Mouse (Mus musculus) MEL (cell line): ENCODE measurements around the gene Mef2d. TPM values are rescaled to one million over a fixed set of nuclear protein-coding genes. Genes with fewer than 3 reads are reported as not detected.

Experiments used
- DNase-seq: peaks from one replicate; pipeline ENCODE4 v3.0.0; 2011; ENCODE audit warnings: low read depth, low spot score
- H3K27ac ChIP-seq: 2 replicates; pipeline ENCODE4 v1.5.1; 2012; ENCODE audit warnings: low read depth, mild to moderate bottlenecking, control low read depth, low read length, moderate library complexity; ENCODE audit not compliant: control insufficient read depth
- H3K27me3 ChIP-seq, 2 experiments: fragments of 150-350 bp in 1 of 2; sonication (generic) in 1 of 2; 2 replicates each; pipeline ENCODE4 v1.6.1; 2012; ENCODE audit warnings: low read length in 2 of 2, mild to moderate bottlenecking in 2 of 2, improper control_type of control experiment in 1 of 2, moderate library complexity in 1 of 2; ENCODE audit not compliant: insufficient read depth in 2 of 2, control insufficient read depth in 1 of 2
- H3K36me3 ChIP-seq, 2 experiments: 2 replicates each; pipeline ENCODE4 v1.6.1; 2012 to 2014; ENCODE audit warnings: low read length in 2 of 2, improper control_type of control experiment in 1 of 2, inconsistent platforms in 1 of 2, mild to moderate bottlenecking in 1 of 2; ENCODE audit not compliant: insufficient read depth in 2 of 2, control insufficient read depth in 1 of 2
- H3K4me1 ChIP-seq, 2 experiments: fragments of 150-350 bp in 1 of 2; sonication (generic) in 1 of 2; 2 replicates each; pipeline ENCODE4 v1.6.1; 2012; ENCODE audit warnings: low read length in 2 of 2, improper control_type of control experiment in 1 of 2, mild to moderate bottlenecking in 1 of 2; ENCODE audit not compliant: insufficient read depth in 2 of 2, control insufficient read depth in 1 of 2
- H3K4me3 ChIP-seq, 2 experiments: fragments of 150-350 bp in 1 of 2; sonication (generic) in 1 of 2; 2 replicates each; pipeline ENCODE4 v1.5.1; 2012; ENCODE audit warnings: low read depth in 2 of 2, low read length in 2 of 2, mild to moderate bottlenecking in 2 of 2, moderate library complexity in 2 of 2, control low read depth in 1 of 2, improper control_type of control experiment in 1 of 2; ENCODE audit not compliant: control insufficient read depth in 1 of 2, insufficient read depth in 1 of 2
- H3K79me2 ChIP-seq: 2 replicates; pipeline ENCODE4 v1.6.1; 2012; ENCODE audit warnings: mild to moderate bottlenecking, low read length, moderate library complexity; ENCODE audit not compliant: control insufficient read depth, poor library complexity, insufficient read depth
- H3K9ac ChIP-seq: 2 replicates; pipeline ENCODE4 v1.6.1; 2012; ENCODE audit warnings: low read depth, mild to moderate bottlenecking, control low read depth, low read length, moderate library complexity; ENCODE audit not compliant: control insufficient read depth, poor library complexity, severe bottlenecking
- H3K9me3 ChIP-seq: fragments of 150-350 bp; sonication (generic); replicated peaks from 2 replicates; pipeline ENCODE4 v1.6.1; 2012; ENCODE audit warnings: mild to moderate bottlenecking, low read length, improper control_type of control experiment, moderate library complexity; ENCODE audit not compliant: insufficient read depth
- BHLHE40 ChIP-seq: IDR thresholded peaks from 2 replicates; pipeline ENCODE4 v1.6.1; 2012; ENCODE audit warnings: low read depth, mild to moderate bottlenecking, inconsistent platforms, low read length, improper control_type of control experiment, borderline replicate concordance
- E2F4 ChIP-seq: IDR thresholded peaks from 2 replicates; pipeline ENCODE4 v1.6.1; 2011; ENCODE audit warnings: low read depth, low read length, improper control_type of control experiment, borderline replicate concordance
- ELF1 ChIP-seq: IDR thresholded peaks from 2 replicates; pipeline ENCODE4 v1.6.1; 2014; ENCODE audit warnings: low read depth, mild to moderate bottlenecking, inconsistent platforms, low read length, improper control_type of control experiment, moderate library complexity
- EP300 ChIP-seq, 2 experiments: IDR thresholded peaks; 2 replicates each; pipeline ENCODE4 v1.6.1; 2011; ENCODE audit warnings: improper control_type of control experiment in 2 of 2, low read length in 2 of 2, low read depth in 1 of 2, mild to moderate bottlenecking in 1 of 2
- ETS1 ChIP-seq: IDR thresholded peaks from 2 replicates; pipeline ENCODE4 v1.6.1; 2012; ENCODE audit warnings: low read depth, mild to moderate bottlenecking, inconsistent platforms, low read length, improper control_type of control experiment, moderate library complexity
- GATA1 ChIP-seq: IDR thresholded peaks from 2 replicates; pipeline ENCODE4 v1.6.1; 2011; ENCODE audit warnings: low read depth, low read length, improper control_type of control experiment
- HCFC1 ChIP-seq: IDR thresholded peaks from 2 replicates; pipeline ENCODE4 v1.6.1; 2012; ENCODE audit warnings: low read depth, mild to moderate bottlenecking, inconsistent platforms, low read length, improper control_type of control experiment, moderate library complexity
- JUND ChIP-seq: IDR thresholded peaks from 2 replicates; pipeline ENCODE4 v1.6.1; 2011; ENCODE audit warnings: low read depth, mild to moderate bottlenecking, improper control_type of control experiment, low read length
- KAT2A ChIP-seq: conservative IDR thresholded peaks from 2 replicates; pipeline ENCODE4 v1.6.1; 2012; ENCODE audit warnings: low read depth, low read length, improper control_type of control experiment, inconsistent platforms
- MAFK ChIP-seq: IDR thresholded peaks from 2 replicates; pipeline ENCODE4 v1.6.1; 2011; ENCODE audit warnings: low read depth, mild to moderate bottlenecking, low read length, improper control_type of control experiment, borderline replicate concordance
- MYB ChIP-seq: IDR thresholded peaks from 2 replicates; pipeline ENCODE4 v1.6.1; 2011; ENCODE audit warnings: mild to moderate bottlenecking, low read depth, low read length, improper control_type of control experiment
- MYC ChIP-seq: IDR thresholded peaks from 2 replicates; pipeline ENCODE4 v1.6.1; 2011; ENCODE audit warnings: low read depth, mild to moderate bottlenecking, low read length, improper control_type of control experiment, moderate library complexity
- POLR2A ChIP-seq, 2 experiments: IDR thresholded peaks; 2 replicates each; pipeline ENCODE4 v1.6.1; 2011 to 2012; ENCODE audit warnings: low read length in 2 of 2, mild to moderate bottlenecking in 2 of 2, control low read depth in 1 of 2, improper control_type of control experiment in 1 of 2, low read depth in 1 of 2, moderate library complexity in 1 of 2; ENCODE audit not compliant: control insufficient read depth in 1 of 2, insufficient read depth in 1 of 2, poor library complexity in 1 of 2
- POLR2AphosphoS5 ChIP-seq: IDR thresholded peaks from 2 replicates; pipeline ENCODE4 v1.6.1; 2012; ENCODE audit warnings: low read depth, borderline replicate concordance, mild to moderate bottlenecking, inconsistent platforms, low read length, moderate library complexity, mixed read lengths
- SIN3A ChIP-seq: IDR thresholded peaks from 2 replicates; pipeline ENCODE4 v1.6.1; 2012; ENCODE audit warnings: low read length, improper control_type of control experiment, inconsistent platforms
- SMC3 ChIP-seq: IDR thresholded peaks from 2 replicates; pipeline ENCODE4 v1.6.1; 2011; ENCODE audit warnings: low read depth, low read length, improper control_type of control experiment
- USF2 ChIP-seq, 2 experiments: IDR thresholded peaks; 2 replicates each; pipeline ENCODE4 v1.6.1; 2011 to 2012; ENCODE audit warnings: improper control_type of control experiment in 2 of 2, low read length in 2 of 2, borderline replicate concordance in 1 of 2, inconsistent platforms in 1 of 2, low read depth in 1 of 2, mild to moderate bottlenecking in 1 of 2; ENCODE audit not compliant: insufficient read depth in 1 of 2
- ZC3H11A ChIP-seq: IDR thresholded peaks from 2 replicates; pipeline ENCODE4 v1.6.1; 2012; ENCODE audit warnings: low read depth, mild to moderate bottlenecking, inconsistent platforms, low read length, improper control_type of control experiment
- ZMIZ1 ChIP-seq: IDR thresholded peaks from 2 replicates; pipeline ENCODE4 v1.6.1; 2012; ENCODE audit warnings: low read depth, mild to moderate bottlenecking, inconsistent platforms, low read length, improper control_type of control experiment, moderate library complexity
- polyA plus RNA-seq, 2 experiments: library from polyadenylated mRNA; stranded (reverse) in 1 of 2; unstranded in 1 of 2; fragments of >175 nt in 1 of 2; fragments of >200 nt in 1 of 2; gene quantifications; 2 replicates each; pipeline versions ENCODE4 v1.2.1 to v1.2.4; 2012; ENCODE audit warnings: low replicate concordance in 2 of 2, low read depth in 1 of 2; ENCODE audit not compliant: insufficient read length in 2 of 2, insufficient read depth in 1 of 2, missing spikeins in 1 of 2
- total RNA-seq: library from RNA; depleted of rRNA; stranded (reverse); fragments of 300-350 nt; gene quantifications from 2 replicates; pipeline ENCODE4 v1.2.3, GENCODE M21; 2012

Gene Mef2d
- total and polyA plus RNA-seq, 3 experiments: 16.9 to 117 (median 71.4) TPM

DNA sequence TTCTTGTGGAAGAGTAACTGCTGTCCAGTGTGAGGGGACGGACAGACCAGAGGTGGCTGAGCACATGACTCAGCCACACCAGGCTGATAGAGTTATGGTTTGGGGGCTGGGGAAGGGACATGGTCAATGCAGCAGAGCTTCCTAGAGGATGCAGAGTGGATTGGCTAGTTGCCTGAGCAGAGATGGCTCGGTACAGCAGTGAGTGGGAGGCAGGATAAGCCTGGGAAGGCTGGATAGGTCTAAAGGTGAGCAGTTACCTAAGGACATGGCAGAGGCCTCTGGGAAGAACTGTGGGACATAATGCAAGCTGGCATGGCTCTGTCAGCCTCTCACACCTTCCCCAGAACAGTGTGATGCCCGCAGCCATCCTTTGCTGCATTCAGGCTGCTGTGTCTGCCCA lies 21.7 kb downstream of the Mef2d start:
- no peaks in the 10 kb centered on the region for H3K9me3 ChIP-seq
- TF ChIP-seq USF2 (IDR thresholded peaks at IDR 0.05; ENCODE audit: borderline replicate concordance in 1 of 2, insufficient read depth in 1 of 2, low read depth in 1 of 2, low read length in 2 of 2): no peak
- TF ChIP-seq HCFC1: no peak
- TF ChIP-seq ZMIZ1: no peak
- no peak for TF ChIP-seq SIN3A
- 0 out of 4 replicates have a peak, but pooled peaks of 1 of the 2 experiments have one; percentile 1 for TF ChIP-seq POLR2A (IDR thresholded peaks at IDR 0.05; ENCODE audit: control insufficient read depth in 1 of 2, insufficient read depth in 1 of 2, low read depth in 1 of 2, low read length in 2 of 2, poor library complexity in 1 of 2)
- no peak for TF ChIP-seq BHLHE40
- no peak for TF ChIP-seq EP300 (IDR thresholded peaks at IDR 0.05; ENCODE audit: low read depth in 1 of 2, low read length in 2 of 2)
- TF ChIP-seq MAFK: no peak
- TF ChIP-seq, all 39 proteins: peak for 1
- H3K9ac ChIP-seq: no peak overlapping the region
- H3K4me1 ChIP-seq: no peaks in the 10 kb centered on the region
- H3K27me3 ChIP-seq: no peaks in the 10 kb centered on the region
- H3K36me3 ChIP-seq: peaks cover 0 to 36% of the 10 kb centered on the region in 2 experiments; a peak in 2 of 4 replicates
- no peak overlapping the region for H3K27ac ChIP-seq
- DNase-seq: no peak
- H3K79me2 ChIP-seq: no peaks in the 10 kb centered on the region
- no peak overlapping the region for H3K4me3 ChIP-seq

DNA sequence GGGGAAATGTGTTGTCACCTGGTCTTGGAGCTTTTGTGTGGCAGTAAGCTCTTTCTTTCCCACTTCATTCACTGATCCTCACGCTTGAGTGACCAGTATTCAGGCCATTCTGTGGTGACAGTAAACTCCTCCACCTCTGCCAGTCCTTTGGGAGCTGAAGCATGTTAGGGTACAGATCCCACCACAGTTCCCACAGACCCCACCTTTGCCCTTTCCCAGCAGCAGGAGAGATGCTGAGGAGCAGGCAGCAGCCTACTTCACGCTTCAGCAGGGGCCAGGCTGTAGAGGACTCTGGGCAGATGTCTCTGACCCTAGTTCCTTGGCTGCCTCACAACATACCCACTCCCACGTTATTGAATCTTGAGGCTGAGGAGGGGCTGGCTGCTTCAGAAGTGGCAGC lies 22.1 kb downstream of the Mef2d start:
- no peaks in the 10 kb centered on the region for H3K79me2 ChIP-seq
- no peaks in the 10 kb centered on the region for H3K27me3 ChIP-seq
- no peak overlapping the region for H3K27ac ChIP-seq
- H3K9me3 ChIP-seq: no peaks in the 10 kb centered on the region
- H3K4me1 ChIP-seq: no peaks in the 10 kb centered on the region
- H3K4me3 ChIP-seq: no peak overlapping the region
- peaks cover 0 to 34% of the 10 kb centered on the region in 2 experiments; a peak in 2 of 4 replicates for H3K36me3 ChIP-seq
- no peak for TF ChIP-seq ZC3H11A
- TF ChIP-seq E2F4: no peak
- no peak for TF ChIP-seq POLR2AphosphoS5
- TF ChIP-seq EP300 (IDR thresholded peaks at IDR 0.05; ENCODE audit: low read depth in 1 of 2, low read length in 2 of 2): no peak
- TF ChIP-seq ETS1: no peak
- no peak for TF ChIP-seq MYC
- no peak for DNase-seq
- H3K9ac ChIP-seq: no peak overlapping the region

DNA sequence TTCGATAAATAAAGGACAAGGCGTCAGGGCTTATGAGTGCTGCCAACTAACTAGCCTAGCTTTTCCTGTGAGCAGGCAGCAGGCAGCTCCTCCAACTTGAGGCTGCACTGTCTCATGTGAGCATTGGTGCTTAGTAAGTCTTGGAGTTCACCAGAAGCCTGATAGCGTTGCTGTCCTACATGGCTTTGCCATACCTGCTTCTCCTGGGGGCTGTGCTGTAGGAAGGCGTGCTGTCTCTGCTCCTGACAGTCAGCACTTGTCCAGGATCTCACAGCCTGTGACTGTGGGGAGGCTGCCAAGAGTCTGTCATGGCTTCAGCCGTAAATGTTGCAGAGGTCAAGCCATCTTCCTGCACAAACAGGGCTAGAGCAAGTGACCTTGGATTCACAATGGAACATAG lies 23.9 kb downstream of the Mef2d start:
- Histone ChIP-seq H3K4me3 (no peak overlapping the region), H3K27ac (no peak overlapping the region), H3K36me3 (peaks cover 0 to 28% of the 10 kb centered on the region in 2 experiments; a peak in 2 of 4 replicates), H3K79me2 (no peaks in the 10 kb centered on the region), H3K4me1 (no peaks in the 10 kb centered on the region), H3K9me3 (no peaks in the 10 kb centered on the region), H3K27me3 (no peaks in the 10 kb centered on the region), H3K9ac (no peak overlapping the region)
- TF ChIP-seq ELF1 (no peak), KAT2A (no peak), ZMIZ1 (no peak), BHLHE40 (no peak), MAFK (no peak), SMC3 (no peak), MYB (no peak), JUND (no peak), GATA1 (no peak)
- no peak for DNase-seq
